Mouse (Mus musculus): Measurements from ENCODE around the gene Traip. TPM values are rescaled to one million over a fixed set of nuclear protein-coding genes. Genes with fewer than 3 reads are reported as not detected.

Gene Traip
- polyA plus RNA-seq, 1 experiment from 2014 or later = 8.6 TPM

DNA sequence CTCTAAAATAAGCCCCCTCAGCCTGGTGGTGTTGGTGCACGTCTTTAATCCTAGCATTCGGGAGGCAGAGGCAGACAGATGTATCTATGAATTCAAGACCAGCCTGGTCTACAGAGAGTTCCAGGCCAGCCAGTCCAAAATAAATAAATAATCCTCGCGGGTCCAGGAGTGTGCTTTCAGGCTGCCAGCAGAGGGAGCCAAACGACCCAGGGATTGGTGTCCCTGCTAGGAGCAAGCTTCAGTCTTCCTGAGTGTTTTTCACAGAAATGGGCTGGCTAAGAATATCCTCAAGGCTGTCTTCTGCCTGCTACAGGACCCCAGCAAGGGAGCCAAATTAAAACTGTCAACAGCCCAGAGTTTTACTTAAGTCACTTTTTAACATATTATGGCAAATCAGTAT, 13.8 kb downstream of the Traip start:
- DNase-seq (ENCODE audit: low spot score) = peak; percentile 87
- WGBS = 32% methylated on average over 5 of the region's 5 CpGs
- H3K9ac ChIP-seq = no peak overlapping the region
- no peaks in the 10 kb centered on the region for H3K27me3 ChIP-seq (ENCODE audit: control insufficient read depth, insufficient read depth, low read length)
- H3K27ac ChIP-seq = no peak overlapping the region
- no peaks in the 10 kb centered on the region for H3K9me3 ChIP-seq (ENCODE audit: control insufficient read depth, low read length)
- no peak overlapping the region for H3K4me2 ChIP-seq (replicated peaks)
- no peak overlapping the region for H3K4me3 ChIP-seq (replicated peaks; ENCODE audit: low read length)
- peak; percentile 58; the same call in 1 of the 2 replicates for ATAC-seq (ENCODE audit: low FRiP score)
- peaks cover 16% of the 10 kb centered on the region for H3K4me1 ChIP-seq (replicated peaks; ENCODE audit: control insufficient read depth, insufficient read depth, low read length)
- no peaks in the 10 kb centered on the region for H3K36me3 ChIP-seq (replicated peaks; ENCODE audit: control insufficient read depth, insufficient read depth)

DNA sequence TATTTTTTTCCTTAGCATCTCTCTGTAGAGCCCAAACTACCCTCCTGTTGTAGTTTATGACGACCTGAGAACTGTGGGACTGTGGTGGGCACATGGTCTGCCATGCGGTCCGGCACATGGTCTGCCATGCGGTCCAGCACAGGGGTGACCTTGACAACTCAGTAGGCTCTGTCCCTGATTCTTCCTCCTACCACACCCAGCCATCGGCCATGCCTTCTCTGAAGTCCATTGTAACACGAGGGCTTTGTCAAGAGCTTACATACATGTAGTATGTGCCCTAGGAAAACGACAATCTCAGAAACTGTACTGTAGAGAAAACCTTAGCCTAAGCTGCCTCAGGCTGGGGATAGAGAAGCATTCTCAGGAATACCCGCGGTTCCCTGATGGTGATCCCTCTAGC, 14.7 kb downstream of the Traip start:
- no peak for ATAC-seq (ENCODE audit: low FRiP score)
- no peak overlapping the region for H3K27ac ChIP-seq
- no peaks in the 10 kb centered on the region for H3K27me3 ChIP-seq (ENCODE audit: control insufficient read depth, insufficient read depth, low read length)
- H3K9ac ChIP-seq = no peak overlapping the region
- no peaks in the 10 kb centered on the region for H3K36me3 ChIP-seq (replicated peaks; ENCODE audit: control insufficient read depth, insufficient read depth)
- H3K4me1 ChIP-seq (replicated peaks; ENCODE audit: control insufficient read depth, insufficient read depth, low read length) = peaks cover 16% of the 10 kb centered on the region
- H3K9me3 ChIP-seq (ENCODE audit: control insufficient read depth, low read length) = no peaks in the 10 kb centered on the region
- no peak overlapping the region for H3K4me3 ChIP-seq (replicated peaks; ENCODE audit: low read length)
- whole genome bisulfite sequencing = 91% methylated on average over 9 of the region's 9 CpGs
- H3K4me2 ChIP-seq (replicated peaks) = no peak overlapping the region
- no peak for DNase-seq (ENCODE audit: low spot score)

- Histone ChIP-seq H3K4me1 (replicated peaks; ENCODE audit: control insufficient read depth, insufficient read depth, low read length) (peaks cover 6% of the 10 kb centered on the region; the same call in 1 of the 2 replicates), H3K4me2 (replicated peaks) (no peak overlapping the region), H3K9me3 (ENCODE audit: control insufficient read depth, low read length) (no peaks in the 10 kb centered on the region), H3K27ac (no peak overlapping the region), H3K9ac (no peak overlapping the region), H3K4me3 (replicated peaks; ENCODE audit: low read length) (no peak overlapping the region), H3K27me3 (ENCODE audit: control insufficient read depth, insufficient read depth, low read length) (no peaks in the 10 kb centered on the region), H3K36me3 (replicated peaks; ENCODE audit: control insufficient read depth, insufficient read depth) (no peaks in the 10 kb centered on the region)
- no peak for ATAC-seq (ENCODE audit: low FRiP score)
- no peak for DNase-seq (ENCODE audit: low spot score)
- 93% methylated on average over 10 of the region's 10 CpGs for WGBS
These were observed 16.7 kb downstream of the Traip start for GRCm38 (mm10) chr9:107966676-107967075.

DNA sequence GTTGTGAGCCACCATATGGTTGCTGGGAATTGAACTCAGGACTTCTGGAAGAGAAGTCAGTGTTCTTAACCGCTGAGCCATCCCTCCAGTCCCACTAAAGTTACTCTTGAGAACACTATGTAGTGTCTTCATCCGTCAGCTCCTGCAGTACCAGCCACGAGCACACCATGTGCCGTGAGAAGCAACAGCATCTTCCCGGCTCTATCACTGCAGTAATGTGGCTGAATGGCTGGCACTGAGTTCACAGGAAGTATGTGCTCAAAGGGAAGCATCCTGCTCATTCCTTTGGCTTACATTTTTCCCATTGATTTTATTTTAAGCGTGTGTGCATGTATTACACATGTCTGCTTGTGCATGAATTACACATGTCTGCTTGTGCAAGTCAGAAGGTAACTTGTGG, 17.5 kb downstream of the Traip start:
- Histone ChIP-seq H3K9me3 (ENCODE audit: control insufficient read depth, low read length) (no peaks in the 10 kb centered on the region), H3K27ac (no peak overlapping the region), H3K4me1 (replicated peaks; ENCODE audit: control insufficient read depth, insufficient read depth, low read length) (no peaks in the 10 kb centered on the region), H3K36me3 (replicated peaks; ENCODE audit: control insufficient read depth, insufficient read depth) (no peaks in the 10 kb centered on the region), H3K4me3 (replicated peaks; ENCODE audit: low read length) (no peak overlapping the region), H3K4me2 (replicated peaks) (no peak overlapping the region), H3K9ac (no peak overlapping the region), H3K27me3 (ENCODE audit: control insufficient read depth, insufficient read depth, low read length) (no peaks in the 10 kb centered on the region)
- no peak for DNase-seq (ENCODE audit: low spot score)
- 89% methylated on average over 6 of the region's 6 CpGs for WGBS
- no peak for ATAC-seq (ENCODE audit: low FRiP score)

- Histone ChIP-seq H3K9ac (no peak overlapping the region), H3K27ac (no peak overlapping the region), H3K9me3 (ENCODE audit: control insufficient read depth, low read length) (no peaks in the 10 kb centered on the region), H3K4me3 (replicated peaks; ENCODE audit: low read length) (no peak overlapping the region), H3K27me3 (ENCODE audit: control insufficient read depth, insufficient read depth, low read length) (no peaks in the 10 kb centered on the region), H3K4me1 (replicated peaks; ENCODE audit: control insufficient read depth, insufficient read depth, low read length) (no peaks in the 10 kb centered on the region), H3K4me2 (replicated peaks) (no peak overlapping the region), H3K36me3 (replicated peaks; ENCODE audit: control insufficient read depth, insufficient read depth) (no peaks in the 10 kb centered on the region)
- DNase-seq (ENCODE audit: low spot score) (no peak), ATAC-seq (ENCODE audit: low FRiP score) (no peak)
- WGBS = 95% methylated on average over 7 of the region's 7 CpGs
These were observed 18.6 kb downstream of the Traip start for GRCm38 (mm10) chr9:107968531-107968930.

DNA sequence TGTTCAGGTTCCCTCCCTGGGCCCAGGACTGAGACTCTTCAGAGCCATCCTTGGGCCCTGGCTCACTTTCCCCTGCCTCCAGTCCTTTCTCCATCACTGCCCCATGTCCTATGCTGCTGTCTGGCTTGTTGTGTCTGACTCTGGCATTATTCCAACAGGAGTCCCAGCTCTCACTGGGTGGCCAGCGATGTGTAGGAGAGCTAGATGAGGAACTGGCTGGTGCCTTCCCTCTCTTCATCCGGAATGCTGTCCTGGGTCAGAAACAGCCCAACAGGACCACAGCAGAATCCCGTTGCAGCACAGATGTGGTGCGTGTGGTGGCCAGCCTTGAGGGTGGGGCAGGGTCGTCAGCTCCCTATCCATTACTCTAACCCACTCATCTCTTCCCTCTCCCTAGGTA, 20.4 kb downstream of the Traip start:
- 89% methylated on average over 5 of the region's 5 CpGs for WGBS
- ATAC-seq (ENCODE audit: low FRiP score) (no peak), DNase-seq (ENCODE audit: low spot score) (no peak)
- no peak overlapping the region for H3K9ac ChIP-seq
- H3K36me3 ChIP-seq (replicated peaks; ENCODE audit: control insufficient read depth, insufficient read depth) = no peaks in the 10 kb centered on the region
- no peaks in the 10 kb centered on the region for H3K27me3 ChIP-seq (ENCODE audit: control insufficient read depth, insufficient read depth, low read length)
- no peak overlapping the region for H3K4me2 ChIP-seq (replicated peaks)
- H3K4me3 ChIP-seq (replicated peaks; ENCODE audit: low read length) = no peak overlapping the region
- no peak overlapping the region for H3K27ac ChIP-seq
- no peaks in the 10 kb centered on the region for H3K4me1 ChIP-seq (replicated peaks; ENCODE audit: control insufficient read depth, insufficient read depth, low read length)
- no peaks in the 10 kb centered on the region for H3K9me3 ChIP-seq (ENCODE audit: control insufficient read depth, low read length)

GRCm38 (mm10) chr9:107971690-107972541, 22.0 kb downstream of the Traip start:
- Histone ChIP-seq H3K4me1 (replicated peaks; ENCODE audit: control insufficient read depth, insufficient read depth, low read length) (no peaks in the 10 kb centered on the region), H3K4me2 (replicated peaks) (no peak overlapping the region), H3K27me3 (ENCODE audit: control insufficient read depth, insufficient read depth, low read length) (no peaks in the 10 kb centered on the region), H3K4me3 (replicated peaks; ENCODE audit: low read length) (no peak overlapping the region), H3K9ac (no peak overlapping the region), H3K36me3 (replicated peaks; ENCODE audit: control insufficient read depth, insufficient read depth) (no peaks in the 10 kb centered on the region), H3K27ac (no peak overlapping the region), H3K9me3 (ENCODE audit: control insufficient read depth, low read length) (no peaks in the 10 kb centered on the region)
- 86% methylated on average over 8 of the region's 8 CpGs for WGBS
- DNase-seq (ENCODE audit: low spot score) = no peak
- no peak for ATAC-seq (ENCODE audit: low FRiP score)

DNA sequence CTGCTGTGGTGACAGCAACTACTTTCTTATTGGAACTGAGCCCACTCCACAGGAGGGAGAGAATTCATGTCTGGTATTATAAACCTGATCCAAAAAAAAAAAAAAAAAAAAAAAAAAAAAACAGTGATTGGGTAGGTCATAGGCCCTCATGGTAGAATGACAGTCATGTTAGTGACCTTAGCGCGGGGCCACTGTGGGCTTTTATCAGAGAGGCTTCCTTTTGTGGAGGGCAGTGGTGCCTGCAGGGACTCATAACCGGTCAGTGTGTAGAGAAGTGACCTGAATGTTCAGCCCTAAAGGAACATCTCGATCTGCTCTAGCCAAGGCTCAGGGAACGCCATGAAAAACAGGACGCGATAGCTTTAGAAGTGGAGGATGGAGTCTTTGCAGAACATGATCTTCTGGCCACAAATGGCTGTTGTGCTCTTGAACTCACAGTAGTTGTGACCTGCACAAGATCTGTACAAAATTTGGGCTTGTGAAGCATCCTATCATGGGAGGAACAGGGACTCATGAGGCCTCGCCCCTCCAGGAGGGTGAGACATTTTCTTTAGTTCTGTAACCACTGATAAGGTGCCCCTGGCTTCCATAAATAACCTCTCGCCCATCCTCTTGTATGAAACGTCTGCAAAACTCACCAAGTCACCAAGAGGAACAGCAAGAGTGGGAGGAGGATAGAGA, 24.7 kb downstream of the Traip start:
- Histone ChIP-seq H3K4me3 (replicated peaks; ENCODE audit: low read length) (no peak overlapping the region), H3K9ac (no peak overlapping the region), H3K36me3 (replicated peaks; ENCODE audit: control insufficient read depth, insufficient read depth) (no peaks in the 10 kb centered on the region), H3K4me1 (replicated peaks; ENCODE audit: control insufficient read depth, insufficient read depth, low read length) (no peaks in the 10 kb centered on the region), H3K27ac (no peak overlapping the region), H3K4me2 (replicated peaks) (no peak overlapping the region), H3K9me3 (ENCODE audit: control insufficient read depth, low read length) (no peaks in the 10 kb centered on the region), H3K27me3 (ENCODE audit: control insufficient read depth, insufficient read depth, low read length) (no peaks in the 10 kb centered on the region)
- no peak for DNase-seq (ENCODE audit: low spot score)
- 84% methylated on average over 10 of the region's 10 CpGs for WGBS
- ATAC-seq (ENCODE audit: low FRiP score) = no peak

DNA sequence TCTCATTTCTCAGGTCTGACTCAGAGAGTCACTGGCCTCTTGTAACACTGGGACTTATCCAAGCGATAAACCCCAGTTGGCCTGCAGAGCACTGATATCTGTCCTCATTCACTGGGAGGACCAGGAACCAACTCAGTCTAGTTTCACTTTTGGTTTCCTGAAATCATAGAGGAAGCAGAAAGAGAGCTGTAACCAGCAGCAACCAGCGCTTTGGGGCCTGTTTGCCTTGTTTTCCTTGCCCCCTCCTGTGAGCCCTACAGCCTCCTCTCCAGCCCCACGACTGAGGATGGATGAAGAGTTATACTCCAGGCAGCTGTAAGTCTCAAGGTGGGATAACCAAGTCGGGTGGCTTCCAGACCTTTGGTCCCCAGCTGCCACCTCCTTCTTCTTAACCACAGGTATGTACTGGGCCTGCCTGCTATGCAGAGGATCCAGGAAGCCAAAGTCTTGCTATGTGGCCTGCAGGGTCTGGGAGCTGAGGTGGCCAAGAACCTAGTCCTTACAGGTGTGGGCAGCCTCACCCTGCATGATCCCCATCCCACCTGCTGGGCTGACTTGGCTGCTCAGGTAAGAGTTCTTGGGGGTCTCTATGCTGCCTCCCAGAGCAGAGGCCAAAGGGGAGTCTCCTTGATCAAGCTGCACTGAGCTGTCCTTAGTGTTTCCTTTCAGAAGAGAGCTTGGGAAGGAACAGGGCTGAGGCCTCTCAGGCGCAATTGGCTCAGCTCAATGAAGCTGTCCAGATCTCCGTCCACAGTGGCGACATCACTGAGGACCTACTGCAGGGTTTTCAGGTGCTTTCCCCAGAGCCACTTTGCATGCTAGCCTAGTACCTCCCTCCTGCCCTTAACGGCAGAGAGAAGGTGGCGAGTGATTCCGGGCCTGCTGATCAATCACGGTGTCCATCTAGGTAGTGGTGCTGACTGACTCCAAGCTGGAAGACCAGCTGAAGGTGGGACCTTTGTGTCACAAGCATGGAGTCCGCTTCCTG, 25.8 kb downstream of the Traip start, which contains the start of gene Uba7:
Gene Uba7 (plus strand): TSS at position 107 of the 988 bp plus-strand sequence.
- WGBS = 72% methylated on average over 12 of the region's 12 CpGs
- Histone ChIP-seq H3K9ac (no peak within 1 kb of the TSS), H3K4me1 (replicated peaks; ENCODE audit: control insufficient read depth, insufficient read depth, low read length) (no peaks in the 10 kb centered on the region), H3K36me3 (replicated peaks; ENCODE audit: control insufficient read depth, insufficient read depth) (no peaks in the 10 kb centered on the region), H3K27ac (no peak within 1 kb of the TSS), H3K9me3 (ENCODE audit: control insufficient read depth, low read length) (no peaks in the 10 kb centered on the region), H3K4me3 (replicated peaks; ENCODE audit: low read length) (no peak within 1 kb of the TSS), H3K27me3 (ENCODE audit: control insufficient read depth, insufficient read depth, low read length) (no peaks in the 10 kb centered on the region), H3K4me2 (replicated peaks) (no peak within 1 kb of the TSS)
- ATAC-seq (ENCODE audit: low FRiP score) = no peak
- DNase-seq (ENCODE audit: low spot score) = no peak

All from hindbrain, embryonic 14.5 days (tissue).